Mouse (Mus musculus) olfactory bulb, adult 2 months (tissue): Measurements from ENCODE around the gene Il9r.

ENCODE experiments used
- CTCF ChIP-seq: fragments of 200-500 bp; IDR thresholded peaks from 2 replicates; pipeline ENCODE4 v1.5.1; 2012; ENCODE audit warnings: low read depth, mild to moderate bottlenecking, low read length, moderate library complexity; ENCODE audit not compliant: insufficient read depth
- POLR2A ChIP-seq: fragments of 200-500 bp; IDR thresholded peaks from 2 replicates; pipeline ENCODE4 v1.6.1; 2012; ENCODE audit warnings: mild to moderate bottlenecking, low read depth, low read length, moderate library complexity; ENCODE audit not compliant: insufficient read depth

- TF ChIP-seq CTCF (no peak), POLR2A (no peak)
Measured at GRCm38 (mm10) chr11:32156854-32157630, 43.0 kb downstream of the Il9r start.
